Mouse (Mus musculus) limb, embryonic 14.5 days (tissue): ENCODE data around the gene Wdfy3. TPM values are rescaled to one million over a fixed set of nuclear protein-coding genes. Genes with fewer than 3 reads are reported as not detected.

Source experiments
- ATAC-seq: fragments of 200-750 bp; cut with Nextera tagmentation; 2 replicates; pipeline ENCODE4 v1.8.0; 2017; ENCODE audit warnings: low read depth, moderate number of reproducible peaks, moderate TSS enrichment; ENCODE audit not compliant: low FRiP score
- DNase-seq: peaks from one replicate; pipeline ENCODE4 v3.0.0-alpha.2; 2015; ENCODE audit warnings: low spot score
- H3K27ac ChIP-seq: fragments of 300-500 bp; sonication (generic); replicated peaks from 2 replicates; pipeline ENCODE4 v1.5.1; 2014; ENCODE audit warnings: low read depth, mild to moderate bottlenecking, low read length, moderate library complexity, mixed read lengths
- H3K27me3 ChIP-seq: fragments of 300-500 bp; sonication (generic); 2 replicates; pipeline ENCODE4 v1.6.1; 2014; ENCODE audit warnings: low read length, mixed read lengths; ENCODE audit not compliant: control insufficient read depth, insufficient read depth
- H3K36me3 ChIP-seq: fragments of 300-500 bp; sonication (generic); 2 replicates; pipeline ENCODE4 v1.6.1; 2014; ENCODE audit warnings: mild to moderate bottlenecking, low read length, moderate library complexity, mixed read lengths; ENCODE audit not compliant: control insufficient read depth, insufficient read depth
- H3K4me1 ChIP-seq: fragments of 300-500 bp; sonication (generic); 2 replicates; pipeline ENCODE4 v1.6.1; 2014; ENCODE audit warnings: antibody characterized with exemption, low read length, mixed read lengths; ENCODE audit not compliant: control insufficient read depth, insufficient read depth
- H3K4me2 ChIP-seq: fragments of 300-500 bp; sonication (generic); replicated peaks from 2 replicates; pipeline ENCODE4 v1.6.1; 2014; ENCODE audit warnings: low read depth, mild to moderate bottlenecking, low read length, moderate library complexity; ENCODE audit not compliant: severe bottlenecking
- H3K4me3 ChIP-seq: fragments of 300-500 bp; sonication (generic); replicated peaks from 2 replicates; pipeline ENCODE4 v1.5.1; 2014; ENCODE audit warnings: low read length
- H3K9ac ChIP-seq: fragments of 300-500 bp; sonication (generic); 2 replicates; pipeline ENCODE4 v1.6.1; 2014; ENCODE audit warnings: mild to moderate bottlenecking, low read depth, low read length, moderate library complexity; ENCODE audit not compliant: severe bottlenecking
- H3K9me3 ChIP-seq: fragments of 300-500 bp; sonication (generic); 2 replicates; pipeline ENCODE4 v1.6.1; 2016; ENCODE audit warnings: low read length; ENCODE audit not compliant: control insufficient read depth
- POLR2A ChIP-seq: fragments of 200-500 bp; IDR thresholded peaks from 2 replicates; pipeline ENCODE4 v1.8.0; 2012; ENCODE audit warnings: inconsistent platforms, mild to moderate bottlenecking, moderate library complexity, borderline replicate concordance; ENCODE audit not compliant: insufficient read depth, insufficient read length; ENCODE audit errors: extremely low read depth
- WGBS: fragments of 180-500 bp; shearing (Covaris S2); extraction: QIAGEN DNeasy Blood & Tissue Kit; methylation state at CpG from one replicate; pipeline ENCODE4 v1.1.7; 2014; 5-methylcytosine and 5-hydroxymethylcytosine counted together
- polyA plus RNA-seq, 2 experiments: library from polyadenylated mRNA; depleted of rRNA in 1 of 2; stranded (reverse) in 1 of 2; unstranded in 1 of 2; fragments of >200 nt; fragmentation: Nextera tagmentation in 1 of 2; extraction: Ambion mirVana in 1 of 2; gene quantifications; 2 replicates each; pipeline versions ENCODE4 v1.2.1 to v1.2.3; 2012 to 2014

The Wdfy3 gene
- polyA plus RNA-seq, 2 experiments, result 21.1 to 30.9 TPM

DNA sequence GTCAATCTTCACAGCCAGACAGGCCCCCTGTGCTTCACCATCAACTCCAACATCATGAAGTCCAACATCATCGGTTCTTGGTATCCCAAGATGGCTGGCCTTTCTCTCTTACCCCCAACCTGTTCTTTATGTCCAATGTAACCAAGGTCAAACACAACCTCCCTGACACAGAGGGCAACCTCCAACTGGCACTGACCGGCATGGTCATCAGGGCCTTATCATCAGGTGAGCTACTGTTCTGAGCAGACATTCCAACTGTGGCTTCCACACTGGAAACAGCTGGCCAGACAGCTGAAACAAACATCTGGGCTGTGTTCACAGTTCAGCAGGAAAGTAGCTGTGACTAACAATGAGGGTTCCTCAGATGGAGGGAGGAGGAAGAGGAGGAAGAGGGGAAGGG, 58.8 kb downstream of the Wdfy3 start:
- Histone ChIP-seq H3K9ac (no peak overlapping the region), H3K27me3 (no peaks in the 10 kb centered on the region), H3K4me3 (no peak overlapping the region), H3K4me1 (no peaks in the 10 kb centered on the region), H3K27ac (no peak overlapping the region), H3K9me3 (no peaks in the 10 kb centered on the region), H3K4me2 (no peak overlapping the region), H3K36me3 (peaks cover 31% of the 10 kb centered on the region)
- ATAC-seq (no peak), DNase-seq (no peak)
- no peak for TF ChIP-seq POLR2A
- 86% methylated on average over 2 of the region's 2 CpGs for WGBS

DNA sequence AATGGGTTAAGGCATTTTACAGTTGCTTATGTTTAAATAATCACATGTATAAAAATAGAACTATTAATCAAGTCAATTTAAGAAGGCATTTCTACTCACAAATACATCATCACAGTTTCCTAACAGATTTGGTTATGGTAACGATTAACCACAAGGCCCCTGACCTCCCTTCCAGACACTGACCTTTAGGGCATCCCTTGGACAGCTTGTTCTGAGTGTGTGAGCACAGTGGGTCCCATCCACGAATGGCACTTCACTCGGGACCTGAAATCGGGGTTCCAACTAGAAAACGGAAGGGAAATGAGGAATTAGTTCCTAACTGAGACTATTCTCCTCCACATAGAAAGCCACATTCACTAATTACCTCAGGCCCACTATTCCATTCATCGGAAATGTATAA, 60.1 kb downstream of the Wdfy3 start:
- no peaks in the 10 kb centered on the region for H3K27me3 ChIP-seq
- 87% methylated on average over 6 of the region's 6 CpGs for WGBS
- DNase-seq, result no peak
- no peaks in the 10 kb centered on the region for H3K4me1 ChIP-seq
- no peak for TF ChIP-seq POLR2A
- no peak overlapping the region for H3K9ac ChIP-seq
- H3K9me3 ChIP-seq, result no peaks in the 10 kb centered on the region
- peaks cover 20% of the 10 kb centered on the region for H3K36me3 ChIP-seq
- ATAC-seq, result no peak
- no peak overlapping the region for H3K4me2 ChIP-seq
- no peak overlapping the region for H3K4me3 ChIP-seq
- H3K27ac ChIP-seq, result no peak overlapping the region

DNA sequence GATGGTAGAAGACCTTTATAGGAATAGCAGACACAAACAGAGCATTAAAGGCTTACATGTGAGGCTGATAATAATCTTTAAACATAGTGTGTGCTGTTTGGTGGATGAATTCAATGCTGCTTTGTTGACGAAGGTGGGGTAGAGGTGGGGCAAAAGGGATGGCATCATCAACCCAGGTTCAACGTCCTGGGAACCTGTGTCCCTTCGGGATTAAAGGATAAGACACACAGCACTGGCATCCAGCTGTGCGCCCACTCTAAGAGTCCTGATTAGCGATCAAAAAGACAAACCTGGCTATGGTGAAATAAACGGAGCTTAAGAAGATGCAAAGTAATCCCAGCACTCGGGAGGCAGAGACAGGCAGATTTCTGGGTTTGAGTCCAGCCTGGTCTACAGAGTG, 61.0 kb downstream of the Wdfy3 start:
- 87% methylated on average over 7 of the region's 7 CpGs for WGBS
- H3K4me1 ChIP-seq, result no peaks in the 10 kb centered on the region
- H3K36me3 ChIP-seq, result peaks cover 14% of the 10 kb centered on the region; the same call in 1 of the 2 replicates
- no peaks in the 10 kb centered on the region for H3K9me3 ChIP-seq
- ATAC-seq (no peak), DNase-seq (no peak)
- H3K27ac ChIP-seq, result no peak overlapping the region
- no peak overlapping the region for H3K4me2 ChIP-seq
- TF ChIP-seq POLR2A, result no peak
- no peak overlapping the region for H3K4me3 ChIP-seq
- no peak overlapping the region for H3K9ac ChIP-seq
- H3K27me3 ChIP-seq, result no peaks in the 10 kb centered on the region

DNA sequence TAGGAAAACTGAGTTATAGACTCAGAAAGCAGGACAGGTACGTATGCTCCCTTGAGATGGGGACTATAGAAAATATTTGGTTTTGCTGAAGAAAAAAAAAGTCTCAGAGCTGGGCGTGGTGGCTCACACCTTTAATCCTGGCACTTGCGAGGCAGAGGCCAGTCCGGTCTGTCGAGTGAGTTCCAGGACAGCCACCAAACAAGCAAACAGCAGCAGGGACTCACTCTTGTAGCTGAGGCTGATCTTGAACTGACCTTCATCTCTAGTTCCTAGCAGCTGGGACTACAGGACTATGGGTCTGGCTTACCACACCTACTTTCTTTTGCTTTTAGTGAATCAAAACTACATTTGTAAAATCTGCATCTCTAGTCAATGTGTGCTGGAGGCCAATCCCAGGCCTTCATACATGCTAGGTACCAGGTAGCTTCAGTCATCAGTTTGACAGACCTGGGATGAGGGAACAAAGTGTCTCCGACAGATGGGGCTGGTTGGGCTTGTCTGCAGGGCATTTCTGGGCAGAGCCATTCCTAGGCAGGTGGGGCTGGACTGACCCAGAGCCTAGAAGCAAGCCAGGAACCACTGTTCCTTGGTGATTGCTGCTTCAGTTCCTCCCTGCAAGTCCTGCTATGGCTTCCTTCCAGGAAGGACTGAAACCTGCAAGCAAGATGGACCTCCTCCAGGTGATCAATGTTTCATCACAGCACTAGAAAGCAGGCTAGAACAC, 63.3 kb downstream of the Wdfy3 start:
- Histone ChIP-seq H3K4me3 (no peak overlapping the region), H3K9ac (no peak overlapping the region), H3K27me3 (no peaks in the 10 kb centered on the region), H3K4me2 (no peak overlapping the region), H3K36me3 (peaks cover 14% of the 10 kb centered on the region; the same call in 1 of the 2 replicates), H3K4me1 (no peaks in the 10 kb centered on the region), H3K9me3 (no peaks in the 10 kb centered on the region), H3K27ac (no peak overlapping the region)
- 86% methylated on average over 6 of the region's 6 CpGs for WGBS
- ATAC-seq (no peak), DNase-seq (no peak)
- TF ChIP-seq POLR2A, result no peak

DNA sequence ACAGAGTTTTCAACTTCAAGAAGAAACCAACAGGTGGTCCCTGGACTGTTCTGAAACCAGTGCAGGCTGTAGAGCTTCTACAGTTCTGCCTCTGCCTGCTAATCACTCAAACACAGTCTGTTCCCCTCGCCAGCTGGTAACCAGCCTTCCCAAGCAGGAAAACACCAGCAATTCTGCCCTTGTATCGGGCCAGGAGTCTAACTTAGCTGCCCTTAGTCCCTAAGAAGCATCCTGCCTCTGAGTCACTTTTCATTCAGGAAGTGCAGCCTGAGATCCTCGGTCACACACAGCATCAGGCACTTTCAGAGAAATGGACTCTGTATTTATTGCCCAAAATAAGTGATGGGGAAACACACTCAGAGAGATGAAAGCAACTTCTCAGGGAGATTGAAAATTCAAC, 66.3 kb downstream of the Wdfy3 start:
- ATAC-seq (no peak), DNase-seq (no peak)
- Histone ChIP-seq H3K4me1 (0 out of 2 replicates have a peak, but pooled peaks cover 5% of the 10 kb centered on the region), H3K36me3 (peaks cover 10% of the 10 kb centered on the region; the same call in 1 of the 2 replicates), H3K4me2 (no peak overlapping the region), H3K4me3 (no peak overlapping the region), H3K9ac (no peak overlapping the region), H3K27ac (no peak overlapping the region), H3K27me3 (no peaks in the 10 kb centered on the region), H3K9me3 (no peaks in the 10 kb centered on the region)
- 54% methylated on average over 3 of the region's 3 CpGs for WGBS
- no peak for TF ChIP-seq POLR2A
